Mouse (Mus musculus) forelimb bud, embryonic 11.5 days (tissue): ENCODE measurements around the gene Emc8.

ENCODE experiments used
- DNase-seq: peaks from one replicate; pipeline ENCODE4 v3.0.0-alpha.2; 2012; ENCODE audit warnings: low read depth, low spot score

Emc8 gene

GRCm38 (mm10) chr8:120607460-120607859 lies 60.9 kb downstream of the Emc8 start:
- DNase-seq = no peak
